Mouse (Mus musculus) brain, embryonic 14.5 days (tissue): ENCODE results near the gene Lypd6.

Experiments
- CTCF ChIP-seq: fragments of 200-500 bp; IDR thresholded peaks from 2 replicates; pipeline ENCODE4 v1.5.1; 2012; ENCODE audit warnings: inconsistent platforms, mild to moderate bottlenecking, moderate library complexity, borderline replicate concordance; ENCODE audit not compliant: insufficient read depth, insufficient read length; ENCODE audit errors: extremely low read depth
- POLR2A ChIP-seq: fragments of 200-500 bp; IDR thresholded peaks from 2 replicates; pipeline ENCODE4 v1.6.1; 2012; ENCODE audit warnings: mild to moderate bottlenecking, inconsistent platforms, borderline replicate concordance; ENCODE audit not compliant: poor library complexity, insufficient read depth, insufficient read length, severe bottlenecking; ENCODE audit errors: extremely low read depth

- no peak for TF ChIP-seq CTCF
- TF ChIP-seq POLR2A = no peak
Observed at GRCm38 (mm10) chr2:50100364-50101151, 34.3 kb downstream of the Lypd6 start.
